Mouse (Mus musculus): ENCODE measurements at regions not wholly inside any gene's neighbourhood (a gene's known extent, or its start where the extent isn't known, plus 50 kb on each side); places are given as distances from the start of the nearest gene placed in this dataset.
A peak's percentile ranks its signal among the peaks of the same experiment; 100 is the strongest.

GRCm38 (mm10) chr17:88116321-88116720 lies 51.2 kb upstream of the Fbxo11 start:
- WGBS: 88% methylated on average over 4 of the region's 4 CpGs

GRCm38 (mm10) chr17:88118714-88119113 lies 53.6 kb upstream of the Fbxo11 start:
- no peaks in the 10 kb centered on the region for H3K27me3 ChIP-seq (ENCODE audit: control insufficient read depth, insufficient read depth, low read length)
- no peak overlapping the region for H3K4me3 ChIP-seq (replicated peaks; ENCODE audit: low read length)
- H3K4me2 ChIP-seq (replicated peaks; ENCODE audit: low read depth, low read length, severe bottlenecking): no peak overlapping the region
- no peaks in the 10 kb centered on the region for H3K4me1 ChIP-seq (ENCODE audit: control insufficient read depth, insufficient read depth, low read length)
- DNase-seq (ENCODE audit: low spot score) (no peak), ATAC-seq (ENCODE audit: low FRiP score, low read depth) (no peak)
- H3K9ac ChIP-seq (ENCODE audit: low read depth, low read length, severe bottlenecking): no peak overlapping the region
- WGBS: 85% methylated on average over 4 of the region's 4 CpGs
- no peaks in the 10 kb centered on the region for H3K9me3 ChIP-seq (ENCODE audit: control insufficient read depth, low read length)
- H3K27ac ChIP-seq (replicated peaks; ENCODE audit: low read depth, low read length): no peak overlapping the region
- TF ChIP-seq POLR2A (IDR thresholded peaks at IDR 0.05; ENCODE audit: borderline replicate concordance, extremely low read depth, insufficient read depth, insufficient read length): no peak
- no peaks in the 10 kb centered on the region for H3K36me3 ChIP-seq (ENCODE audit: control insufficient read depth, insufficient read depth, low read length)

More at GRCm38 (mm10) chr17:88116321-88116720, 51.2 kb upstream of the Fbxo11 start:
- H3K36me3 ChIP-seq (ENCODE audit: control insufficient read depth, insufficient read depth, low read length): no peaks in the 10 kb centered on the region
- H3K27ac ChIP-seq (replicated peaks; ENCODE audit: low read depth, low read length): 0 out of 2 replicates have a peak overlapping the region, but pooled peaks have one; percentile 26
- H3K9ac ChIP-seq (ENCODE audit: low read depth, low read length, severe bottlenecking): no peak overlapping the region
- TF ChIP-seq POLR2A (IDR thresholded peaks at IDR 0.05; ENCODE audit: borderline replicate concordance, extremely low read depth, insufficient read depth, insufficient read length): no peak
- H3K27me3 ChIP-seq (ENCODE audit: control insufficient read depth, insufficient read depth, low read length): no peaks in the 10 kb centered on the region
- 0 out of 2 replicates have a peak, but pooled peaks cover 5% of the 10 kb centered on the region for H3K4me1 ChIP-seq (ENCODE audit: control insufficient read depth, insufficient read depth, low read length)
- no peak overlapping the region for H3K4me2 ChIP-seq (replicated peaks; ENCODE audit: low read depth, low read length, severe bottlenecking)
- ATAC-seq (ENCODE audit: low FRiP score, low read depth) (no peak), DNase-seq (ENCODE audit: low spot score) (no peak)
- H3K4me3 ChIP-seq (replicated peaks; ENCODE audit: low read length): no peak overlapping the region
- H3K9me3 ChIP-seq (ENCODE audit: control insufficient read depth, low read length): no peaks in the 10 kb centered on the region

- ATAC-seq (ENCODE audit: low FRiP score, low read depth): no peak
- Histone ChIP-seq H3K4me1 (ENCODE audit: control insufficient read depth, insufficient read depth, low read length) (no peaks in the 10 kb centered on the region), H3K9ac (ENCODE audit: low read depth, low read length, severe bottlenecking) (no peak overlapping the region), H3K4me2 (replicated peaks; ENCODE audit: low read depth, low read length, severe bottlenecking) (no peak overlapping the region), H3K27ac (replicated peaks; ENCODE audit: low read depth, low read length) (no peak overlapping the region), H3K27me3 (ENCODE audit: control insufficient read depth, insufficient read depth, low read length) (no peaks in the 10 kb centered on the region), H3K9me3 (ENCODE audit: control insufficient read depth, low read length) (no peaks in the 10 kb centered on the region), H3K36me3 (ENCODE audit: control insufficient read depth, insufficient read depth, low read length) (no peaks in the 10 kb centered on the region), H3K4me3 (replicated peaks; ENCODE audit: low read length) (no peak overlapping the region)
- no peak for DNase-seq (ENCODE audit: low spot score)
- no peak for TF ChIP-seq POLR2A (IDR thresholded peaks at IDR 0.05; ENCODE audit: borderline replicate concordance, extremely low read depth, insufficient read depth, insufficient read length)
- 92% methylated on average over 3 of the region's 3 CpGs for WGBS
Observed at GRCm38 (mm10) chr17:88123711-88124110, 58.6 kb upstream of the Fbxo11 start.

GRCm38 (mm10) chr17:88127126-88127525 lies 62.0 kb upstream of the Fbxo11 start:
- Histone ChIP-seq H3K9me3 (ENCODE audit: control insufficient read depth, low read length) (no peaks in the 10 kb centered on the region), H3K9ac (ENCODE audit: low read depth, low read length, severe bottlenecking) (no peak overlapping the region), H3K27ac (replicated peaks; ENCODE audit: low read depth, low read length) (no peak overlapping the region), H3K27me3 (ENCODE audit: control insufficient read depth, insufficient read depth, low read length) (no peaks in the 10 kb centered on the region), H3K4me1 (ENCODE audit: control insufficient read depth, insufficient read depth, low read length) (no peaks in the 10 kb centered on the region), H3K36me3 (ENCODE audit: control insufficient read depth, insufficient read depth, low read length) (no peaks in the 10 kb centered on the region), H3K4me2 (replicated peaks; ENCODE audit: low read depth, low read length, severe bottlenecking) (no peak overlapping the region), H3K4me3 (replicated peaks; ENCODE audit: low read length) (no peak overlapping the region)
- TF ChIP-seq POLR2A (IDR thresholded peaks at IDR 0.05; ENCODE audit: borderline replicate concordance, extremely low read depth, insufficient read depth, insufficient read length): no peak
- ATAC-seq (ENCODE audit: low FRiP score, low read depth) (no peak), DNase-seq (ENCODE audit: low spot score) (no peak)
- WGBS: 73% methylated on average over 2 of the region's 2 CpGs

GRCm38 (mm10) chr17:88131297-88131696 lies 66.2 kb upstream of the Fbxo11 start:
- Histone ChIP-seq H3K27ac (replicated peaks; ENCODE audit: low read depth, low read length) (no peak overlapping the region), H3K4me3 (replicated peaks; ENCODE audit: low read length) (no peak overlapping the region), H3K27me3 (ENCODE audit: control insufficient read depth, insufficient read depth, low read length) (no peaks in the 10 kb centered on the region), H3K4me2 (replicated peaks; ENCODE audit: low read depth, low read length, severe bottlenecking) (no peak overlapping the region), H3K36me3 (ENCODE audit: control insufficient read depth, insufficient read depth, low read length) (no peaks in the 10 kb centered on the region), H3K9ac (ENCODE audit: low read depth, low read length, severe bottlenecking) (no peak overlapping the region), H3K4me1 (ENCODE audit: control insufficient read depth, insufficient read depth, low read length) (no peaks in the 10 kb centered on the region), H3K9me3 (ENCODE audit: control insufficient read depth, low read length) (no peaks in the 10 kb centered on the region)
- no peak for DNase-seq (ENCODE audit: low spot score)
- TF ChIP-seq POLR2A (IDR thresholded peaks at IDR 0.05; ENCODE audit: borderline replicate concordance, extremely low read depth, insufficient read depth, insufficient read length): no peak
- no peak for ATAC-seq (ENCODE audit: low FRiP score, low read depth)
- WGBS: 75% methylated on average over 4 of the region's 4 CpGs

- H3K9ac ChIP-seq (ENCODE audit: low read depth, low read length, severe bottlenecking): no peak overlapping the region
- H3K4me3 ChIP-seq (replicated peaks; ENCODE audit: low read length): no peak overlapping the region
- DNase-seq (ENCODE audit: low spot score) (no peak), ATAC-seq (ENCODE audit: low FRiP score, low read depth) (no peak)
- no peaks in the 10 kb centered on the region for H3K36me3 ChIP-seq (ENCODE audit: control insufficient read depth, insufficient read depth, low read length)
- no peak for TF ChIP-seq POLR2A (IDR thresholded peaks at IDR 0.05; ENCODE audit: borderline replicate concordance, extremely low read depth, insufficient read depth, insufficient read length)
- WGBS: 77% methylated on average over 5 of the region's 5 CpGs
- H3K9me3 ChIP-seq (ENCODE audit: control insufficient read depth, low read length): no peaks in the 10 kb centered on the region
- no peak overlapping the region for H3K27ac ChIP-seq (replicated peaks; ENCODE audit: low read depth, low read length)
- H3K4me2 ChIP-seq (replicated peaks; ENCODE audit: low read depth, low read length, severe bottlenecking): no peak overlapping the region
- no peaks in the 10 kb centered on the region for H3K4me1 ChIP-seq (ENCODE audit: control insufficient read depth, insufficient read depth, low read length)
- no peaks in the 10 kb centered on the region for H3K27me3 ChIP-seq (ENCODE audit: control insufficient read depth, insufficient read depth, low read length)
Observed at GRCm38 (mm10) chr17:88131980-88132379, 66.9 kb upstream of the Fbxo11 start.
